Mouse (Mus musculus): ENCODE measurements around the gene Mc1r. TPM values are rescaled to one million over a fixed set of nuclear protein-coding genes. Genes with fewer than 3 reads are reported as not detected.

The Mc1r gene
- polyA plus RNA-seq, 1 experiment from 2014 or later: not detected

DNA sequence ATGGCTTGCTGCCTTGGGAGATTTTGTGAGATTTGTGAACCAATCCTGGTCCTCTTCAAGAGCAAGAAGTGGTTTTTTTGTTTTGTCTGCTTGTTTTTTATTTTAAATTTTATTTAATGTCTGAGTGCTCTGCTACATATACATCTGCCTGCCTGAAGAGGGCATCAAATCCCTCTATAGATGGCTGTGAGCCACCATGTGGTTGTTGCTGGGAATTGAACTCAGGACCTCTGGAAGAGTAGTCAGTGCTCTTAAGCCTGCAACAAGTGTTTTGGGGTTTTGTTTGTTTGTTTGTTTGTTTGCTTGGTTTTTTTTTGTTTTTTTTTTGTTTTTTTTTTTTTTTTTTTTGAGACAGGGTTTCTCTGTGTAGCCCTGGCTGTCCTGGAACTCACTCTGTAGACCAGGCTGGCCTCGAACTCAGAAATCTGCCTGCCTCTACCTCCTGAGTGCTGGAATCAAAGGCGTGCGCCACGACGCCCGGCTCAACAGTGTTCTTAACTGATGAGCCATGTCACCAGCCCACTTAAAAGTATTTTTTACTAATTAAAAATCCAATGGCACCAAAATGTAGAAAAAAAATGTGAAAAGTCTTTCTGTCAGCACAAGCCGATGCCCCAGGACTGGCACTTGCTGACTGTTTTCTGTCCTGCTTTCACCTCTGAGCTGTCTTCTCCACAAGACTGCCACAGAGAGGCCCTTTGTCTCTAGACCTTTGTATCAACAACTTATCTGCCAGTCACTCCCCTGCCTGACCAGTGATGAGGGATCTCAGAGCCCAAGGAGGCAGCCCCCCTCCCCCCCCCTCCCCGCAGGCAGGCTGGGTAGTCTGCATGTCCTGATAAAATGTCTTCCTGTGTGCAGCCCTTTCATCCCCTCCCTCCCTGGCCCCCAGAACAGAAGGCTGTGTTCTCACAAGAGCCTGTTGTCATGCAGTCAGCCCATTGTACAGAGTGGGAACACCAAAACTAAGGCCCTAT, 9.3 kb downstream of the Mc1r start:
- 72% methylated on average over 8 of the region's 8 CpGs for WGBS
- Histone ChIP-seq H3K27ac (ENCODE audit: low read length) (no peak overlapping the region), H3K4me3 (ENCODE audit: low read depth, low read length) (no peak overlapping the region), H3K9ac (replicated peaks; ENCODE audit: low read depth) (no peak overlapping the region), H3K27me3 (replicated peaks; ENCODE audit: insufficient read depth, low read length) (peaks cover 15% of the 10 kb centered on the region), H3K4me2 (replicated peaks; ENCODE audit: low read depth, low read length) (no peak overlapping the region), H3K9me3 (ENCODE audit: low read length) (no peaks in the 10 kb centered on the region), H3K36me3 (ENCODE audit: insufficient read depth, low read length) (no peaks in the 10 kb centered on the region), H3K4me1 (ENCODE audit: insufficient read depth, low read depth, low read length) (no peaks in the 10 kb centered on the region)
- DNase-seq (ENCODE audit: low spot score): no peak
- TF ChIP-seq EP300 (IDR thresholded peaks at IDR 0.05) (no peak), CTCF (IDR thresholded peaks at IDR 0.05) (peak; percentile 47)
- ATAC-seq: no peak

DNA sequence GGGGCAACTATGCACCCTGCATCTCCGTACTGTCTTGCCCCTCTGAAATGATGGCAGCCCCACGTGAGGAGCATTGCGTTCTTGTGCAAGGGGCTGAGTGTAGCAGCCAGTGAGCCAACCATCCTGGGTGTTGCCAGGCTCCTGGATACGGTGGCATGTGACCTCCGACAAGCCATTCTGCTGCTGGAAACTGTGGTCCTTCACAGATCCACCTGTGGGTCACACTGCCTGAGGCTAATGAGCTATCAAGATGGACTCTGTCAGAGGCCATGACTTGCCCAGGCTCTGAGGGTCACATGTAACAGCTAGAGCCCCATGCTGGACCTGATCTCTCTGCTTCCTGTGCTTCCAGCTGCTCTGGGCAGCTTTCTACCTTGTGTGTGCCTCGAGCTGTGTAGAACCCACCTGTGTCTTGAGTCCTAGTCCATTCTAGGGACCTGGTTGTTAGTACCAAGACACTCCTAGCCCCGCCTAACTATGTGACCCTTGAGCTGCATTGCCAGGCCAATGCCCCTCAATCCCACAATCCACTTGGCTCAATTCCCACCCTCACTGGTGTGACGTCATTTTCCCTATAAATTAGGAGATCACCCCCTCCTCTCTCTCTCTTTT, 10.1 kb downstream of the Mc1r start:
- Histone ChIP-seq H3K4me3 (ENCODE audit: low read depth, low read length) (no peak overlapping the region), H3K27me3 (replicated peaks; ENCODE audit: insufficient read depth, low read length) (peaks cover 7% of the 10 kb centered on the region; the same call in 1 of the 2 replicates), H3K9ac (replicated peaks; ENCODE audit: low read depth) (no peak overlapping the region), H3K9me3 (ENCODE audit: low read length) (no peaks in the 10 kb centered on the region), H3K4me1 (ENCODE audit: insufficient read depth, low read depth, low read length) (no peaks in the 10 kb centered on the region), H3K27ac (ENCODE audit: low read length) (no peak overlapping the region), H3K36me3 (ENCODE audit: insufficient read depth, low read length) (no peaks in the 10 kb centered on the region), H3K4me2 (replicated peaks; ENCODE audit: low read depth, low read length) (no peak overlapping the region)
- DNase-seq (ENCODE audit: low spot score) (no peak), ATAC-seq (no peak)
- WGBS: 57% methylated on average over 8 of the region's 8 CpGs
- TF ChIP-seq CTCF (IDR thresholded peaks at IDR 0.05) (no peak), EP300 (IDR thresholded peaks at IDR 0.05) (no peak)

DNA sequence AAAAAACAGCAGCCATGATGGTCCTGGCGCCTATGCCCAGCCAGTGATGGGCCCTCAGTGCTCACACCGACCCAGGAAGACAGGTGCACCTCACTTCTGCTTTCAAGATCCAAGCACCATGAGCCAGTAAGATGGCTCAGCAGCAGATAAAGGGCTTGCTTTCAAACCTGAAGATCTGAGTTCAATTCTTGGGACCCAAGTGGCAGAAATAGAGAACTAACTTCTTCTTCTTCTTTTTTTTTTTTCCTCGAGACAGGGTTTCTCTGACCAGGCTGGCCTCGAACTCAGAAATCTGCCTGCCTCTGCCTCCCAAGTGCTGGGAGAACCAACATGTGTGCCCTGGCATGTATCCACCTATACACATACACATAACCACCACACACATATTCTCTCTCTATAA, 12.8 kb downstream of the Mc1r start:
- DNase-seq (ENCODE audit: low spot score): no peak
- H3K9ac ChIP-seq (replicated peaks; ENCODE audit: low read depth): no peak overlapping the region
- no peaks in the 10 kb centered on the region for H3K36me3 ChIP-seq (ENCODE audit: insufficient read depth, low read length)
- no peak overlapping the region for H3K4me2 ChIP-seq (replicated peaks; ENCODE audit: low read depth, low read length)
- WGBS: 70% methylated on average over 4 of the region's 4 CpGs
- no peaks in the 10 kb centered on the region for H3K4me1 ChIP-seq (ENCODE audit: insufficient read depth, low read depth, low read length)
- no peaks in the 10 kb centered on the region for H3K9me3 ChIP-seq (ENCODE audit: low read length)
- H3K27me3 ChIP-seq (replicated peaks; ENCODE audit: insufficient read depth, low read length): no peaks in the 10 kb centered on the region
- no peak for ATAC-seq
- no peak overlapping the region for H3K4me3 ChIP-seq (ENCODE audit: low read depth, low read length)
- no peak for TF ChIP-seq CTCF (IDR thresholded peaks at IDR 0.05)
- TF ChIP-seq EP300 (IDR thresholded peaks at IDR 0.05): no peak
- no peak overlapping the region for H3K27ac ChIP-seq (ENCODE audit: low read length)

DNA sequence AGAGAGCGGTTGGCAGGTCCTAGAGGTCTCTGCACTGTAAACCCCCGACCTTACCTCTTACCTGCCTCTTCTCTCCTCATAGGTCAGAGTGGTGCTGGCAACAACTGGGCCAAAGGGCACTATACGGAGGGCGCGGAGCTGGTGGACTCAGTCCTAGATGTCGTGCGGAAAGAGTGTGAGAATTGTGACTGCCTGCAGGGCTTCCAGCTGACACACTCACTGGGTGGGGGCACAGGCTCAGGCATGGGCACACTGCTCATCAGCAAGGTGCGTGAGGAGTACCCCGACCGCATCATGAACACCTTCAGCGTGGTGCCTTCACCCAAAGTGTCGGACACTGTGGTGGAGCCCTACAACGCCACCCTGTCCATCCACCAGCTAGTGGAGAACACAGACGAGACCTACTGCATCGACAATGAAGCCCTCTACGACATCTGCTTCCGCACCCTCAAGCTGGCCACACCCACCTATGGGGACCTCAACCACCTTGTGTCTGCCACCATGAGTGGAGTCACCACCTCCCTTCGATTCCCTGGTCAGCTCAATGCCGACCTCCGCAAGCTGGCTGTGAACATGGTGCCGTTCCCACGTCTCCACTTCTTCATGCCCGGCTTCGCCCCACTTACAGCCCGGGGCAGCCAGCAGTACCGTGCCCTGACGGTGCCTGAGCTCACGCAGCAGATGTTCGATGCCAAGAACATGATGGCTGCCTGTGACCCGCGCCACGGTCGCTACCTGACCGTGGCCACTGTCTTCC, 13.8 kb downstream of the Mc1r start:
- no peak overlapping the region for H3K9ac ChIP-seq (replicated peaks; ENCODE audit: low read depth)
- H3K9me3 ChIP-seq (ENCODE audit: low read length): no peaks in the 10 kb centered on the region
- 88% methylated on average over 34 of the region's 34 CpGs for WGBS
- H3K4me1 ChIP-seq (ENCODE audit: insufficient read depth, low read depth, low read length): no peaks in the 10 kb centered on the region
- no peak overlapping the region for H3K4me3 ChIP-seq (ENCODE audit: low read depth, low read length)
- ATAC-seq (no peak), DNase-seq (ENCODE audit: low spot score) (no peak)
- H3K4me2 ChIP-seq (replicated peaks; ENCODE audit: low read depth, low read length): no peak overlapping the region
- H3K27ac ChIP-seq (ENCODE audit: low read length): no peak overlapping the region
- no peaks in the 10 kb centered on the region for H3K27me3 ChIP-seq (replicated peaks; ENCODE audit: insufficient read depth, low read length)
- TF ChIP-seq CTCF (IDR thresholded peaks at IDR 0.05): no peak
- no peaks in the 10 kb centered on the region for H3K36me3 ChIP-seq (ENCODE audit: insufficient read depth, low read length)

DNA sequence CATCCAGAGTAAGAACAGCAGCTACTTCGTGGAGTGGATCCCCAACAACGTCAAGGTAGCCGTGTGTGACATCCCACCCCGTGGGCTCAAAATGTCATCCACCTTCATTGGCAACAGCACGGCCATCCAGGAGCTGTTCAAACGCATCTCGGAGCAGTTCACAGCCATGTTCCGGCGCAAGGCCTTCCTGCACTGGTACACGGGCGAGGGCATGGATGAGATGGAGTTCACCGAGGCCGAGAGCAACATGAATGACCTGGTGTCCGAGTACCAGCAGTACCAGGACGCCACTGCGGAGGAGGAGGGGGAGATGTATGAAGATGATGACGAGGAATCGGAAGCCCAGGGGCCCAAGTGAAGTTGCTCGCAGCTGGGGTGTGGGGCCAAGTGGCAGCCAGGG, 14.4 kb downstream of the Mc1r start:
- ATAC-seq: no peak
- no peaks in the 10 kb centered on the region for H3K4me1 ChIP-seq (ENCODE audit: insufficient read depth, low read depth, low read length)
- DNase-seq (ENCODE audit: low spot score): no peak
- no peak overlapping the region for H3K27ac ChIP-seq (ENCODE audit: low read length)
- H3K9me3 ChIP-seq (ENCODE audit: low read length): no peaks in the 10 kb centered on the region
- TF ChIP-seq EP300 (IDR thresholded peaks at IDR 0.05) (no peak), CTCF (IDR thresholded peaks at IDR 0.05) (no peak)
- H3K4me2 ChIP-seq (replicated peaks; ENCODE audit: low read depth, low read length): no peak overlapping the region
- no peaks in the 10 kb centered on the region for H3K36me3 ChIP-seq (ENCODE audit: insufficient read depth, low read length)
- H3K27me3 ChIP-seq (replicated peaks; ENCODE audit: insufficient read depth, low read length): no peaks in the 10 kb centered on the region
- H3K4me3 ChIP-seq (ENCODE audit: low read depth, low read length): no peak overlapping the region
- no peak overlapping the region for H3K9ac ChIP-seq (replicated peaks; ENCODE audit: low read depth)
- 85% methylated on average over 19 of the region's 19 CpGs for WGBS
